Mouse (Mus musculus) Patski (cell line): ENCODE data around the gene Prx. TPM values are rescaled to one million over a fixed set of nuclear protein-coding genes. Genes with fewer than 3 reads are reported as not detected.
A peak's percentile ranks its signal among the peaks of the same experiment; 100 is the strongest.

Experiments used
- ATAC-seq: fragments of 100-300 bp; one replicate; pipeline ENCODE4 v1.8.0; 2021
- CTCF ChIA-PET: fragments of 350-600 bp; sonication (Branson Sonifier 250); formaldehyde crosslinking; loops from one replicate; lab custom pipeline; 2022; ENCODE audit warnings: inconsistent platforms; lab: Charles Lee
- POLR2A ChIA-PET: fragments of 350-600 bp; sonication (Branson Sonifier 250); formaldehyde crosslinking; loops from one replicate; lab custom pipeline; 2022; ENCODE audit warnings: antibody characterized with exemption, inconsistent platforms; lab: Charles Lee
- DNase-seq: peaks from one replicate; pipeline ENCODE4 v3.0.0-alpha.2; 2011; ENCODE audit warnings: low read depth, low spot score
- H3K27me3 ChIP-seq: fragments of 371-371 bp; one replicate; pipeline ENCODE4 v1.5.1; 2021
- CTCF ChIP-seq: fragments of 100-300 bp; IDR thresholded peaks from one replicate; pipeline ENCODE4 v1.5.1; 2021
- in situ Hi-C: fragments of 300-500 bp; cut with MboI; formaldehyde crosslinking; loops from 3 replicates; pipeline ENCODE4 v1.11.1; 2018; ENCODE audit warnings: low pct_unique_long_range_greater_than_20kb, mixed read lengths
- polyA plus RNA-seq: library from polyadenylated mRNA; unstranded; gene quantifications from one replicate; pipeline ENCODE4 v1.2.3, GENCODE M21; 2021

Prx gene
- polyA plus RNA-seq, result 4.4 TPM

GRCm38 (mm10) chr7:27499036-27499435 lies at the start of gene Prx:
Gene Prx, plus strand, starts transcription at chr7:27499324.
- POLR2A ChIA-PET, result no interaction called here
- TF ChIP-seq CTCF, result no peak
- no peak for DNase-seq
- no peaks in the 10 kb centered on the region for H3K27me3 ChIP-seq
- CTCF ChIA-PET, result interaction anchor here (3.3 kb wide), 1 partner anchor 8 kb away, joined by 20 read pairs; no protein-coding TSS in a partner anchor
- in situ Hi-C loops, result loop anchor here (25.0 kb wide), 1 partner anchor 312 kb away; the partner anchor contains the start of genes BC024978, Gm21983, Mia and Rab4b
- no peak for ATAC-seq

DNA sequence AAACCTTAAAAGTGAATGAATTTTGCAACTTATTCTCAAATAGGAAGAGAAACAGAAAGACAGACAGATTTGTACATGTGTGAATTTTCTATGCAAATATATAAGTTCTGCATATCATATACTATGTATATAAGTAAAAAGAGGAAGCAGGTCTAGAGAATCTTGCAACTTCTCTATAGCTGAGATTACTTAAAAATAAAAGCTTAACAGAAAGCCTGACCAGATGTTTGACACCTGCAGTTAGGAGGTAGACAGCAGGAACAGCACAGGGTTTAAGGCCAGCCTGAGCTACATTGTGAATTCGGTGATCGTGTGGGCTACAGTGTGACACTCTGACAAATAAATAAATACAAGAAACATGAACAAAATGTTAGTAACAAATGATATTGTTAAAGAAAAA lies 47.8 kb upstream of the Prx start:
- ATAC-seq (no peak), DNase-seq (no peak)
- in situ Hi-C loops, result no loop called here
- TF ChIP-seq CTCF, result no peak
- H3K27me3 ChIP-seq, result peaks cover 5% of the 10 kb centered on the region
- ChIA-PET CTCF (interaction anchor here (1.7 kb wide), 1 partner anchor 12 kb away, joined by 7 read pairs; no protein-coding TSS in a partner anchor), POLR2A (no interaction called here)

GRCm38 (mm10) chr7:27452206-27452770 lies 46.8 kb upstream of the Prx start:
- H3K27me3 ChIP-seq, result no peaks in the 10 kb centered on the region
- TF ChIP-seq CTCF, result no peak
- ATAC-seq (no peak), DNase-seq (no peak)
- ChIA-PET CTCF (interaction anchor here (1.7 kb wide), 1 partner anchor 13 kb away, joined by 7 read pairs; no protein-coding TSS in a partner anchor), POLR2A (interaction anchor here (0.6 kb wide), 1 partner anchor 106 kb away, joined by 3 read pairs; no protein-coding TSS in a partner anchor)
- in situ Hi-C loops, result no loop called here

DNA sequence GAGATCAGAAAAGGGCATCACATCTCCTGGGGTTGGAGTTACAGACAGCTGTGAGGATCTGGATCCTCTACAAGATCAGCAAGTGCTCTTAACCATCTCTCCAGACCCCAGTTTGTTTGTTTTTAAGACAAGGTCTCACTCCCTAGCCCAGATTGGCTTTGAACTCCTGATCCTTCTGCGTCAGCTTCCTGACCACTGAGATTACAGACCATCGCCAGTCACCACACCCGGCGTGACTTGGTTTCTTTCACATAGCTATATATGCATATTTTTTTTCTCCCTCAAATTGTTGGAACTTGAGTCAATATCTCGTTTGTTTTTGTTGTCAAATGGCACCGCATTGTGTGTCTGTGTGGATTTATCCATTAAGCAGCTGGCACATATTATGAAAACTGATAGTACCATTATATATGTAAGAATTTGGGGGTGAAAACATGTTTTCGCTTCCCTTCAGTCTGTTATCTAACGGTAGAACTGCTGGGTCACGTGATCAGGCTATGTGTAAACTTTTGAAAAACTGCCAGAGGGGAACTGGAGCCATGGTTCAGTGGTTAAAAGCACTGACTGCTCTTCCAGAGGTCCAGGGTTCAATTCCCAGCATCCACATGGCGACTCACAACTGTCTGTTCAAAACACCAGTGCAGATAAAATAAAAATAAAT lies 44.5 kb upstream of the Prx start:
- no peak for TF ChIP-seq CTCF
- ATAC-seq (no peak), DNase-seq (no peak)
- ChIA-PET CTCF (no interaction called here), POLR2A (interaction anchor here (0.7 kb wide), 1 partner anchor 10 kb away, joined by 4 read pairs; no protein-coding TSS in a partner anchor)
- H3K27me3 ChIP-seq, result no peaks in the 10 kb centered on the region
- in situ Hi-C loops, result no loop called here

DNA sequence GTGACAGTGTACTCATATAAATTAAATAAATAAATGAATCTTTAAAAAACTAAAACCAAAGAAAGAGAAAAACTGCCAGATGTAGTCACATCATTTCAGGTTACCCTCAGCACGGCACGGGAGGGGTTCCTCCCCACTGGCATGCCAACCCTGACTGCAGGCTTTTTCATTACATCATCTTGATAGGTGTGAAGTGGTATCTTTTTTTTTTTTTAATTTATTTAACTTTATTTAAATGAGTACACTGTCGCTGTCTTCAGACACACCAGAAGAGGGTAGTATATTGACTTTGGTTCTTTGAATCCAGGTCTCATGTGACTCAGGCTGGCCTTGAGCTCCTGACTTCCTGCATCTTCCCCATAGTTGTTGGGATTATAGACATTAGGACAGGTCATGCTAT lies 43.9 kb upstream of the Prx start:
- H3K27me3 ChIP-seq, result no peaks in the 10 kb centered on the region
- ATAC-seq, result no peak
- peak; percentile 21 for TF ChIP-seq CTCF
- ChIA-PET CTCF (no interaction called here), POLR2A (no interaction called here)
- in situ Hi-C loops, result no loop called here
- DNase-seq, result no peak

DNA sequence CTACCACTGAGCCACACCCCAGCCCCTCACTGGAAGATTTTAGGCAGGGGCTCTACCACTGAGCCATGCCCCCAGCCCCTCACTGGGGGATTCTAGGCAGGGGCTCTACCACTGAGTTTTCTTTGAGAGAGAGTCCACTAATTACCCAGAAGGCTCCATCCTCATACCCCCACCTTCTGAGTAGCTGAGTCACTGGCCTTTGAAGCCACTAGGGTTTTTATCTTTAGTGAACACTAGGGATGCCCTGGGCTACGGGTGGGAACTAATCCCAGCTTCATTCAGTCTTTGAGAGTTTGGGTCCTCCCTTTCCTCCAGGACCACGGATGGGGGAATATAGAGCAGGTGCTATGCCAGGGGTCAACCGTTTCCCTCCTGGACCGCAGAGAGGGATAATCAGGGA lies 40.5 kb upstream of the Prx start:
- TF ChIP-seq CTCF, result no peak
- no peaks in the 10 kb centered on the region for H3K27me3 ChIP-seq
- ChIA-PET CTCF (interaction anchor here (1.3 kb wide), 1 partner anchor 32 kb away, joined by 3 read pairs; no protein-coding TSS in a partner anchor), POLR2A (no interaction called here)
- in situ Hi-C loops, result no loop called here
- no peak for DNase-seq
- no peak for ATAC-seq

DNA sequence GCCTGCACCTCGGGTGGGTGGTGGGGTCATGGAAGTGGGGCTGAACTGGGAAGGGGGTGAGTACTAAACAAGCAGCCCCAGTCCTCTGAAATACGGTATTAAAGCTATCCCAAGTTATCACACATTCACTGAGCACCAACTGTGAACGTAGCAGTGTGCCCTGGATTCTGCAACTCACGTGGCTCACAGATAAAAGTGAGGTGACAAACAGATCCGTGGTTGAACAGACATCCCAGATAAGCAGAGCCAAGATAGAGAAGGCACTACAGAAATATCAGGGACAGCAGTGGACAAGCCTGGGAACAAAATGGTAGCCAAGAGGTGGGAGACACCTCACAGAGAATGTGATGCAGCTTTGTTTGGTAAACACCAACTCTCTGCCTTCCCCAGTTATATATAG lies 39.5 kb upstream of the Prx start:
- TF ChIP-seq CTCF, result no peak
- in situ Hi-C loops, result no loop called here
- ChIA-PET POLR2A (no interaction called here), CTCF (no interaction called here)
- ATAC-seq (no peak), DNase-seq (no peak)
- no peaks in the 10 kb centered on the region for H3K27me3 ChIP-seq

- no peak for TF ChIP-seq CTCF
- H3K27me3 ChIP-seq, result no peaks in the 10 kb centered on the region
- ChIA-PET POLR2A (no interaction called here), CTCF (no interaction called here)
- ATAC-seq, result no peak
- no peak for DNase-seq
- in situ Hi-C loops, result no loop called here
These were observed 38.6 kb upstream of the Prx start for GRCm38 (mm10) chr7:27460477-27460876.

DNA sequence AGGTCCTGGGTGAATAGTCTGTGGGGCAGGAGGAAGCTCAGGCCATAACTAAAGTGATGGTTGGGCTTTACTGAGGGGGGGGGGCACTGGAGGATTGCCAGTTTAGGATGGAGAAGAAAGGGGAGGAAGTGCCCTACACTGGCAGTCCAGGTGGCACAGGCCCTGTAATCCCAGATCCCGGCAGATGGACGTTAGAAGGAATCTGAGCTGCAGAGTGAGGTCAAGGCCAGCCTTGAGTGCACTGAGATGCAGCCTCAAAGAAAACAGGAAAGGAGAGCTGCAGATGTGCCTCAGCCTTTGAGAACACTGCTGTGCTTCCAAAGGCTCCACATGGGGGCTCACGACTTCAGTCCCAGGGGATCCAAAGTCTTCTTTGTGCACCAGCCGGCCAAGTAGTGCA lies 31.5 kb upstream of the Prx start:
- ChIA-PET CTCF (no interaction called here), POLR2A (no interaction called here)
- in situ Hi-C loops, result no loop called here
- ATAC-seq (no peak), DNase-seq (no peak)
- no peak for TF ChIP-seq CTCF
- H3K27me3 ChIP-seq, result no peaks in the 10 kb centered on the region

GRCm38 (mm10) chr7:27471390-27472120 lies 27.6 kb upstream of the Prx start:
- ATAC-seq (no peak), DNase-seq (no peak)
- H3K27me3 ChIP-seq, result no peaks in the 10 kb centered on the region
- CTCF ChIA-PET, result interaction anchor here (0.8 to 1.6 kb wide), 2 partner anchors 15 to 17 kb away, joined by 4 to 6 read pairs; partner anchors contain the start of gene Sertad1
- no peak for TF ChIP-seq CTCF
- in situ Hi-C loops, result no loop called here
- POLR2A ChIA-PET, result no interaction called here
